Mouse (Mus musculus) limb, embryonic 13.5 days (tissue): ENCODE measurements at regions not wholly inside any gene's neighbourhood (a gene's known extent, or its start where the extent isn't known, plus 50 kb on each side); places are given as distances from the start of the nearest gene placed in this dataset.

Source experiments
- ATAC-seq: fragments of 200-750 bp; cut with Nextera tagmentation; 2 replicates; pipeline ENCODE4 v1.8.0; 2017; ENCODE audit warnings: low read depth, moderate number of reproducible peaks, moderate TSS enrichment; ENCODE audit not compliant: low FRiP score
- H3K27ac ChIP-seq: fragments of 300-500 bp; sonication (generic); 2 replicates; pipeline ENCODE4 v1.5.1; 2015; ENCODE audit warnings: inconsistent platforms, mild to moderate bottlenecking, moderate library complexity
- H3K27me3 ChIP-seq: fragments of 300-500 bp; sonication (generic); 2 replicates; pipeline ENCODE4 v1.6.1; 2015; ENCODE audit warnings: mild to moderate bottlenecking, inconsistent platforms
- H3K36me3 ChIP-seq: fragments of 300-500 bp; sonication (generic); 2 replicates; pipeline ENCODE4 v1.6.1; 2015; ENCODE audit warnings: inconsistent platforms, mild to moderate bottlenecking, moderate library complexity
- H3K4me1 ChIP-seq: fragments of 300-500 bp; sonication (generic); 2 replicates; pipeline ENCODE4 v1.6.1; 2015; ENCODE audit warnings: inconsistent platforms
- H3K4me2 ChIP-seq: fragments of 300-500 bp; sonication (generic); replicated peaks from 2 replicates; pipeline ENCODE4 v1.6.1; 2015; ENCODE audit warnings: inconsistent platforms, mild to moderate bottlenecking, moderate library complexity
- H3K4me3 ChIP-seq: fragments of 300-500 bp; sonication (generic); 2 replicates; pipeline ENCODE4 v1.5.1; 2015; ENCODE audit warnings: moderate library complexity, mild to moderate bottlenecking, inconsistent platforms
- H3K9ac ChIP-seq: fragments of 300-500 bp; sonication (generic); 2 replicates; pipeline ENCODE4 v1.6.1; 2015; ENCODE audit warnings: mild to moderate bottlenecking, inconsistent platforms
- H3K9me3 ChIP-seq: fragments of 300-500 bp; sonication (generic); 2 replicates; pipeline ENCODE4 v1.6.1; 2016; ENCODE audit warnings: inconsistent platforms
- WGBS: fragments of 180-500 bp; shearing (Covaris S2); methylation state at CpG from one replicate; pipeline ENCODE4 v1.1.7; 2015; 5-methylcytosine and 5-hydroxymethylcytosine counted together

DNA sequence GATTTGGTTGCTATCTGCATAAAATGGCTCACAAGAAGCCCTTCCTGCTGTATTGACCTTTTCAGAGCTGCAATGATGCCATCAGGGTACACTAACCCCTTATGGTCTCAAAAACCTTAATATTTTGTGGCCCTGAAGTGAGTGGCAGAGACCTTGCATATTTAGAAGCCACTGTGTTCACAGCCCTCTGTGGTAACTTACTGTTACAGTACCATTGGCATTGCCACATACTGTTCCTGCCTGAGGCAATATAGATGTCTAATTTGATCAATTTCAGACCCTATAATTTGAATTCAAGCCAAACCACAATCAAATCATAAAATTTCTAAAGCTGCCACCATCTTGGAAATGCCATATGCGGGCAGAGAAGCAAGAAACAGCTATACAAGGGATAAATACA lies 198.5 kb downstream of the Spry2 start:
- no peak overlapping the region for H3K4me2 ChIP-seq
- H3K4me3 ChIP-seq = no peak overlapping the region
- no peaks in the 10 kb centered on the region for H3K36me3 ChIP-seq
- no peaks in the 10 kb centered on the region for H3K9me3 ChIP-seq
- H3K4me1 ChIP-seq = no peaks in the 10 kb centered on the region
- 74% methylated on average over 1 of the region's 1 CpGs for WGBS
- ATAC-seq = no peak
- no peak overlapping the region for H3K27ac ChIP-seq
- no peaks in the 10 kb centered on the region for H3K27me3 ChIP-seq
- no peak overlapping the region for H3K9ac ChIP-seq

DNA sequence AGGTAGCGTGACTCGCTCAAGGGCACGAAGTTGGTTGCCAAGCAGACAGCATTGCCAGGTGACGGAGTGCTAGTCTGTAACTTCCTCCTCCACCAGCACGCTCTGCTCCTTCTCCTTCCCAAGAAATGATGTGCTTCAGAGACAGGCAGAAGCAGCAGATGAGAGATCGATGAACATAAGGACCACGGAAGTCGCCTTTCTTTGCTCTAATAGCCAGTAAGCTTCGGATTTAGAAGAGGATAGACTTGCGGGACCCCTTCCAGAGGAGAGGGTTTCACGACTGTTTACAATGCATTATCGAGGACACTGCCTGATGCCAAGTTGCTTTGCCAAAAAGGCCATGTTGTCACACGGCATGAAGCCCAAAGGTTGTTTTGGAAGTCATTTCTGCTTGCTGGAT lies 199.2 kb downstream of the Spry2 start:
- Histone ChIP-seq H3K27me3 (no peaks in the 10 kb centered on the region), H3K4me1 (no peaks in the 10 kb centered on the region), H3K9me3 (no peaks in the 10 kb centered on the region), H3K4me2 (no peak overlapping the region), H3K9ac (no peak overlapping the region), H3K36me3 (no peaks in the 10 kb centered on the region), H3K4me3 (no peak overlapping the region), H3K27ac (no peak overlapping the region)
- no peak for ATAC-seq
- 92% methylated on average over 13 of the region's 13 CpGs for WGBS

DNA sequence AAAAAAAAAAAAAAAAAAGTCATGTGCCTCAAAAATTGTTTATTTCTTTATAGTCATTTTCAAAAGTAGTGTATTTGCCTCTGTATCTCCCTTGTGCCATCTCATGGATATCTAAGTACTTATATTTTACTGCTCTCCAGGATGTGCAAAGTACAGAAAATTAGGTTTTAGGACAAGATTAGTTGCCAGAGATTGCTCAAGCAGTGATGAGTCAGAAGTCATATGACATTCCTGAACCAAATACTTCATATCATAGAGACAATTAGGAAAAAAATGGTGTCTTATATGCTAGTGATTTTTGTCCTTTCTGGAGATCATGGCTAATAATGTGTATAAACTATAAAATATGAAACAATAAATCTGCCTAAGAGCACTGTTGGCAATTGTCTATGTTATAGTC lies 201.7 kb downstream of the Spry2 start:
- no peak for ATAC-seq
- Histone ChIP-seq H3K4me3 (no peak overlapping the region), H3K4me1 (no peaks in the 10 kb centered on the region), H3K9me3 (no peaks in the 10 kb centered on the region), H3K27me3 (no peaks in the 10 kb centered on the region), H3K36me3 (no peaks in the 10 kb centered on the region), H3K9ac (no peak overlapping the region), H3K27ac (no peak overlapping the region), H3K4me2 (no peak overlapping the region)

DNA sequence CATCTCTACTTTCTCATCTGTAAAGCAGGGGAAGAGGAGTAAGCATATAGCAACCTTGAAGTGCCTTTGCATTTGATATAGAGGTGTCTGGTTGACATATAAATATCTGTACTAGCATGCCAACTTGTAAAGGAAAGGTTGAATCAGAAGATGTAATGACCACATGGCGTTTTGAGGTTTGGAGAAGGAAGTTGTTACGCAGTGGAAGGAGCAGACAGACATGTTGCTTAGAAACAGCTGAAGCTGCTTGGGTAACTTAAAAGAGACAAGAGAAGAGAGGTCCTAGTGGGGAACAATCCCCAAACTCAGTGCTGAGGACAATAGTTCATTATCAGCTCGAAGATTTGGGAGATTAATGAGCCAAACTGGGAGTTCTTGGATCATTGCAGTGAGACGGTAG lies 202.9 kb downstream of the Spry2 start:
- Histone ChIP-seq H3K36me3 (no peaks in the 10 kb centered on the region), H3K27ac (no peak overlapping the region), H3K4me2 (no peak overlapping the region), H3K9ac (no peak overlapping the region), H3K4me3 (no peak overlapping the region), H3K27me3 (no peaks in the 10 kb centered on the region), H3K4me1 (no peaks in the 10 kb centered on the region), H3K9me3 (no peaks in the 10 kb centered on the region)
- ATAC-seq = no peak
- 83% methylated on average over 4 of the region's 4 CpGs for WGBS

GRCm38 (mm10) chr14:105684826-105685465 lies 211.7 kb downstream of the Spry2 start:
- peak overlapping the region; percentile 21; the same call in 1 of the 2 replicates for H3K4me2 ChIP-seq
- H3K27ac ChIP-seq = no peak overlapping the region
- H3K27me3 ChIP-seq = no peaks in the 10 kb centered on the region
- H3K9me3 ChIP-seq = no peaks in the 10 kb centered on the region
- no peaks in the 10 kb centered on the region for H3K36me3 ChIP-seq
- H3K9ac ChIP-seq = no peak overlapping the region
- no peak overlapping the region for H3K4me3 ChIP-seq
- H3K4me1 ChIP-seq = peaks cover 8% of the 10 kb centered on the region
- 29% methylated on average over 11 of the region's 11 CpGs for WGBS
- ATAC-seq = no peak

DNA sequence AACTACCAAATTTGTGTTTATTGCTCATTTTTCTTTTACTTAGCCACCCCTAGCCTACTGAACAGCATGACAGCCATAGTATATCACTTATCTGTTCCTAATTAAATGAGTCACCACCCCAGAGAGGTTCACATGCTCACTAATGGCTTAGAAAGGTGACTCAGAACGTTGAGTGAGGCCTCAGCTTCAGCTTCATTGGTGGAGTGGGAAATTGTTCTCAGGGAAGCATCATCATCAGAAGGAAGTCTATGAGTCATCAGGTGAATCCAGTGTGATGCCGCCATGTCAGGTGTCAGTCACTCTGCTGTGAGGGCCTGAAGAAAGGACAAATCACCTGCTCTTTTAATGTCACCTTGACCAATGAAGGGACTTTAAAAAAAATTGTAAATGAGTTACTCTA lies 212.3 kb downstream of the Spry2 start:
- 60% methylated on average over 2 of the region's 2 CpGs for WGBS
- H3K27ac ChIP-seq = no peak overlapping the region

GRCm38 (mm10) chr14:105676646-105676930 lies 220.0 kb downstream of the Spry2 start:
- H3K4me1 ChIP-seq = peaks cover 17% of the 10 kb centered on the region
- H3K4me2 ChIP-seq = peak overlapping the region; percentile 12; the same call in 1 of the 2 replicates

More for the DNA sequence above, 212.3 kb downstream of the Spry2 start:
- Histone ChIP-seq H3K36me3 (no peaks in the 10 kb centered on the region), H3K27me3 (no peaks in the 10 kb centered on the region), H3K4me1 (peaks cover 8% of the 10 kb centered on the region), H3K9ac (no peak overlapping the region), H3K9me3 (no peaks in the 10 kb centered on the region), H3K4me2 (no peak overlapping the region), H3K4me3 (no peak overlapping the region)
- no peak for ATAC-seq

GRCm38 (mm10) chr14:105675801-105676645 lies 220.6 kb downstream of the Spry2 start:
- 37% methylated on average over 13 of the region's 13 CpGs for WGBS
- Histone ChIP-seq H3K9me3 (no peaks in the 10 kb centered on the region), H3K9ac (no peak overlapping the region), H3K27me3 (no peaks in the 10 kb centered on the region), H3K36me3 (no peaks in the 10 kb centered on the region), H3K4me2 (peak overlapping the region; percentile 12; the same call in 1 of the 2 replicates), H3K4me3 (no peak overlapping the region), H3K27ac (no peak overlapping the region), H3K4me1 (peaks cover 17% of the 10 kb centered on the region)
- ATAC-seq = no peak

More at GRCm38 (mm10) chr14:105676646-105676930, 220.0 kb downstream of the Spry2 start:
- Histone ChIP-seq H3K9me3 (no peaks in the 10 kb centered on the region), H3K27me3 (no peaks in the 10 kb centered on the region), H3K9ac (no peak overlapping the region), H3K36me3 (no peaks in the 10 kb centered on the region), H3K4me3 (no peak overlapping the region), H3K27ac (no peak overlapping the region)
- whole genome bisulfite sequencing = 16% methylated on average over 4 of the region's 4 CpGs
- ATAC-seq = no peak

- Histone ChIP-seq H3K4me3 (no peak overlapping the region), H3K4me2 (no peak overlapping the region), H3K4me1 (peaks cover 17% of the 10 kb centered on the region), H3K27me3 (no peaks in the 10 kb centered on the region), H3K9ac (no peak overlapping the region), H3K9me3 (no peaks in the 10 kb centered on the region), H3K27ac (no peak overlapping the region), H3K36me3 (no peaks in the 10 kb centered on the region)
- ATAC-seq = no peak
These were observed 221.6 kb downstream of the Spry2 start for GRCm38 (mm10) chr14:105675006-105675405.

- Histone ChIP-seq H3K36me3 (no peaks in the 10 kb centered on the region), H3K4me2 (0 out of 2 replicates have a peak overlapping the region, but pooled peaks have one; percentile 21), H3K4me1 (peaks cover 5% of the 10 kb centered on the region; the same call in 1 of the 2 replicates), H3K27me3 (no peaks in the 10 kb centered on the region), H3K9ac (no peak overlapping the region), H3K4me3 (no peak overlapping the region), H3K27ac (no peak overlapping the region), H3K9me3 (no peaks in the 10 kb centered on the region)
- WGBS = 42% methylated on average over 11 of the region's 11 CpGs
- no peak for ATAC-seq
These were observed 227.7 kb downstream of the Spry2 start for GRCm38 (mm10) chr14:105668969-105669368.

DNA sequence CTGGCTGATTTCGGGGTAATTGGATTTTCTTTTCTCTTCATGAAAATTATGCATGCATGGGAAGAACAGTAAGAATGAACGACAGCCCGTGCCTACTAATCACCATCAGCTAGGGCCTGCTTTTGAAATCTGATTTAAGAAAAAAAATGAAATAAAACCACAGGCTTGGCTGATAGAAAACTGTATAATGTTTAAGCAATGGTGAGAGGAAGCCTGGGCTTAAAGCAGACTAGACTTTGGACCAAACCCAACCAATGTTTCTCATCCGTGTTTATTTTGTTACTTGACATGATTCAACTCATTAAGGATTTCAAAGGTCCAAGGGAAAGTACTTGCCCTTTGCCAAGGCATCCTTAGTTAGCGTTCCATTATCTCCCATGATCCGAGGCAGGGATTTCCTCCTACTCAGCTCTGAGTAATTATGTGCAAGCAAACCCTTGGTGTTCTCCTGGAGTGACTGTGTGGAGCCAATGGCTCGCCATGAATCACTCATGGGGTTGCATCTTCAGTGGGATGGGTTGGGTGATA lies 231.9 kb downstream of the Spry2 start:
- no peak for ATAC-seq
- Histone ChIP-seq H3K4me3 (no peak overlapping the region), H3K9ac (no peak overlapping the region), H3K9me3 (no peaks in the 10 kb centered on the region), H3K27ac (no peak overlapping the region), H3K36me3 (no peaks in the 10 kb centered on the region), H3K4me2 (no peak overlapping the region), H3K4me1 (peaks cover 5% of the 10 kb centered on the region; the same call in 1 of the 2 replicates), H3K27me3 (no peaks in the 10 kb centered on the region)
- 81% methylated on average over 7 of the region's 7 CpGs for WGBS

GRCm38 (mm10) chr14:105663472-105663871 lies 233.1 kb downstream of the Spry2 start:
- Histone ChIP-seq H3K27ac (no peak overlapping the region), H3K9me3 (no peaks in the 10 kb centered on the region), H3K9ac (no peak overlapping the region), H3K36me3 (no peaks in the 10 kb centered on the region), H3K27me3 (no peaks in the 10 kb centered on the region), H3K4me2 (no peak overlapping the region), H3K4me3 (no peak overlapping the region), H3K4me1 (no peaks in the 10 kb centered on the region)
- ATAC-seq = no peak
- 70% methylated on average over 3 of the region's 4 CpGs for WGBS
